Mouse (Mus musculus): ENCODE data around the gene Neurl1a.

The Neurl1a gene

GRCm38 (mm10) chr19:47286886-47287450 is 108.3 kb downstream of the Neurl1a start:
- DNase-seq (ENCODE audit: low spot score) = no peak

- DNase-seq (ENCODE audit: low spot score) = no peak
Measured at GRCm38 (mm10) chr19:47291307-47292080, 112.9 kb downstream of the Neurl1a start.

GRCm38 (mm10) chr19:47292451-47292951 is 113.9 kb downstream of the Neurl1a start:
- peak; percentile 55 for DNase-seq (ENCODE audit: low spot score)

- no peak for DNase-seq (ENCODE audit: low spot score)
Measured at GRCm38 (mm10) chr19:47298100-47298499, 119.5 kb downstream of the Neurl1a start.

GRCm38 (mm10) chr19:47301303-47302190 is 122.9 kb downstream of the Neurl1a start:
- no peak for DNase-seq (ENCODE audit: low spot score)

- DNase-seq (ENCODE audit: low spot score) = no peak
Measured at GRCm38 (mm10) chr19:47302191-47302852, 123.7 kb downstream of the Neurl1a start.

- peak; percentile 83 for DNase-seq (ENCODE audit: low spot score)
Measured at GRCm38 (mm10) chr19:47303128-47303527, 124.5 kb downstream of the Neurl1a start.

GRCm38 (mm10) chr19:47304170-47304745 is 125.6 kb downstream of the Neurl1a start:
- no peak for DNase-seq (ENCODE audit: low spot score)

GRCm38 (mm10) chr19:47305401-47305800 is 126.8 kb downstream of the Neurl1a start:
- no peak for DNase-seq (ENCODE audit: low spot score)

GRCm38 (mm10) chr19:47306128-47306916 is 127.7 kb downstream of the Neurl1a start:
- no peak for DNase-seq (ENCODE audit: low spot score)

GRCm38 (mm10) chr19:47306917-47307315 is 128.3 kb downstream of the Neurl1a start:
- DNase-seq (ENCODE audit: low spot score) = no peak

Measured in urinary bladder, postnatal 14 days (tissue).